Mouse (Mus musculus): ENCODE measurements around the gene Adam21.
A peak's percentile ranks its signal among the peaks of the same experiment; 100 is the strongest.
"Not testable (repeated sequence)": the region's sequence is repeated elsewhere in the genome, so short reads cannot be mapped to it uniquely, and the experiment has no call there.

The Adam21 gene

DNA sequence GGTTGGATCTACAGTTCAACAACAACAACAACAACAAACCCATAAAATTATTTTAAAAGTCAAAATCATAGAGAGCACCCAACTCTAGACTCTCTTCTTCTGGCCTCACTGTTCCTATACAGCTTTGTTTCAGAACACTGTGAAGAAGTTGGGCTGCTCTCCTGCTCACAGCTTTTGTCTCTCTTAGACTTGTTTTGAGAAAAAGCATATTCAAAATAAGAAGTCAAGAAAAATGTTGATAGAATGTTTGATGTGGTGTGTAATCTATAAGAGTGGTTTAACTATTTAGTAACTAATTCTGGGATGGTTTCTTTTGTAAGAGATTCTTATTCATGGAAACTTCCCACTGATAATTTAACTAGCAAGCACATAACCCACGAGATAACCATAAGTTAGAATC is at the start of gene Adam21:
Adam21 (minus strand) TSS at position 101 of the 400 bp plus-strand sequence.
- DNase-seq, result no peak

GRCm38 (mm10) chr12:81616980-81617379 is 48.7 kb upstream of the Adam21 start:
- DNase-seq, result no peak

DNA sequence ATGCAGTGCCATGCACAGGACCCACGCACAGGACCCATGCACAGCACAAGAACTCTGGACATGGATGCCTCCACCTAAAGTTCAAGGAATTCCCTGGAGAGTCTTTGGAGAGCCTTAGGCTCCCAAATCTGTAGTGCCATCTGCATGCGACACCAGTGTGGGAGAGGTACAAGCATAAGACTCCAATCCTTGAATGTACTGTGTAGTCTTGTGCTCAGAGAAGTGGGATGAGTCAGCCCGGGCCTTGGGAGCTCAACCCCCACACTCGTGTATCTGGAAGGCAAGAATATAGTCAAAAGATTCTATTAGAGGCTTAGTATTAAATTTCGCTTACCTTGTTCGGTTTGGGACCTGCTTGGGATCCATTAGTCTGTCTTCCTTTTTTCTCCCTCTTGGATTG is 47.5 kb upstream of the Adam21 start:
- DNase-seq, result no peak

DNA sequence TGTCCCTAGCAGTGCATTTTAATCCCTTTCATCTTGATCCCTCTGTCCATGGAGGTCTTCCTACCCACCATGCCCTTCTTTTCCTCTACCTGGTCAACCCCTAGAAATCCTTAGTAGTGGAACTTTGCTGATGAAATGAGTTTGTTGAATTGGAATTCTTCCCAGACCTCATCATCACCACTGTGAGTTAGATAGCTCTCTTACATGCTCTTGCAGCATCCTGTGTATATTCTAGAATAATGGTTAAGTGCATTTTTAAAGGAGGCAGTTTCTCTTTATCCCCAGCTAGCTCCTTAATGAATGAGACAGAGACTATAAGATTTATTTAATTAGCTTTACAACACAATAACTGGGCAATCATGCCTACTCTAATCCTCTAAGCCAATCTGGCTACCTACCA is 41.2 kb upstream of the Adam21 start:
- no peak for DNase-seq

DNA sequence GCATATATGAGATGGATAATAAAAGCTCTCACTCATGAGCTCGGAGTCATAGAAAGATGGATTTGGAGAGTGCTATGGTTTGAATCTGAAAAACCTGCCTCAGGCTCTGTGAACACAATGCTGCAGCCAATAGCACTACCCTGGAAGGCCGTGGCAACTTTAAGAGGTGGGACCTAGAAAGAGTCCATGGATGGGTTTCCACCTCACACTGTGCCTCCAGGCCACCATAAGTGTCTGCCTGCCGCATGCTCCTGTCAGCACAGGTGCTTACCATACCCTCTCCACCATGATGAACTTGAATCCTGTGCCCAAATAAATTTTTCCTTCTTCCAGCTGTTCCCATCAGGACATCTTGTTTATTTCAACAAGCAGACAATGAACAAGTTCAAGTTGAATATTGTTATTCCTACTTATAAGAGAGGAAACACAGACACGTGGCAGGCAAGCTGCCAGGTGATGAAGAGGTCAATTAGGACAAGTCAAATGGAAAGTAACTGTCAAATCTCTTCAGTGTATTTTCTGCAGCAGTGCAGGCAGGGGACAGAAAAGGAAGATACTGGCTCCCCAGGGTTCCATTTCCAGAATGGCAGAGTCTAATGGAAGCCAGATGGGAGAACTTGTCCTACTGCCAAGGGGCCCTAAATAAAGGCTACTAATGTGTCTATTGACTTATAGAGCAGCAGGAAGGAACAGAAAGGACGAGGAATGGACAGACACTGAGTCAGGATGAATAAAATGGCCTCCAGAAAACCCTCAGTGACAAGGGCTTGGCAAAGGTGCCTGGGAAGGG is 36.9 kb upstream of the Adam21 start:
- DNase-seq, result no peak

DNA sequence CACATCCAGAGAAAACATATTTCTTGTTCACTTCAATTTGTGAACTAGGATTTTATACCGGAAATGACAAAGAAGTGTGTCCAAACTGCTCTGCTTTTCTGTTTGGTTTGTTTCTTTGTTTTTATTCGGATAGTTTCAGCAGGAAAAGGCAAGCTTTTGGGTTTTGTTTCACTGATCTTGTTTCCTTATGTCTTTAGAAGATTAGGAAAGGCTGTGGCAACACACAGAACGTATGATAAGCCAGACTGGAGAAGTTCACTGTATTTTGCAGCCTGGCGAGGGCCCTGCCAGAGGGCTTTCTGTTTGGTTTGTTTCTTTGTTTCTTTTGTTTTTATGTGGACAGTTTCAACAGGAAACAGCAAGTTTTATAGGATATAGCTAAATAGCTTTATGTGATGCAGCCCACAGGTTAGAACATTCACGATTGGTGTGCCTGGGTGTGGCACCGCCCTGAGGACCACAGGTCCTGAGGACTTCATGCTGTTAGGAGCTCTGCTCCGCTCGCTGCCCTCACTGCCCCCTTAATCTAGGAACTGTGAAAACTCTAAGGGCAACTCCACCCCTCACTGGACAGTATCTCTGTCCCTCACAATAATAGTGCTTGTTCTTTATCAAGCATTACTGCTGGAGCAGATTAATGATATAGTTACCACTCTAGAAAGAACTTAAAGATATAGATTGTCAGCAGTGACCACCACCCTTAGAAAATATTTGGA is 28.4 kb upstream of the Adam21 start:
- no peak for DNase-seq

- DNase-seq, result peak; percentile 96
These were observed 26.8 kb upstream of the Adam21 start, which contains the start of gene Med6 for GRCm38 (mm10) chr12:81594902-81595671. Med6 (minus strand) TSS chr12:81595008.

DNA sequence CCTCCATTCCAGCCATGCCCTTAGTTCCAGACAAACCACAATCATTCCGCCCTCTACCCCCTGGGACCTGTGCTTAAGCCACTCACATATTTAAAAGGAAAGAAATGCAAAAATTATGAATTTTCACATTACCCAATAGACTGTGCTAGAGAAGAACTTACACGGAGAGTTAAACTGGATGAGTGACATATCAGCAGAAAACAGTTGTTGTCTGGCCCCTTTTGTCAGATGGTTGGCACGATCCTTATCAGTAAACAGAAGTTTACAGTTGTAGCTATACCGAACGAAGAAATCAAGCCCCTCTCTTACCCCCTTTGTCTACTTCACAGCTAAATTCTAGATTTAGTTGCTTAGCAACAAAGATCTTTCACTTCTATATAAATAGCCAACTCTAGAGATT is 343 bp downstream of the Adam21 start:
- no peak for DNase-seq

DNA sequence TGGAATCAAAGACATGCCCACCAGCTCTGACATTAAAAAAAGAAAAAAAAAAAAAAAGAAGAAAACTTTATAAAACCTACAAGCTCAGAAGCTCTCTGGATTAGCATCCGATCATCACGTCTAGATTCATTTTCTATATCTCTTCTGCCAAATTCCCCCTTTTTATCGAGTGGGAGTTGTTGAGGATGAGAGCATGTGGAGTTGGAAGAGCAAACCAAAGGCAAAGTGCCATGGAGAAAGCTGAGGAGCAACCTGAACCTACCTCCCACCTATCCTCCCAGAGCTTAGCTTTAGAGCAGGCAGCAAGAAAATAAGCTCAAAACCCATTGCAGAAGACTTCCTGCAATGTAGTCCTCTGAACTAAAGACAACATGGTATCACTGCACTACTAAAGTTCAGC is 4.1 kb downstream of the Adam21 start:
- no peak for DNase-seq

DNA sequence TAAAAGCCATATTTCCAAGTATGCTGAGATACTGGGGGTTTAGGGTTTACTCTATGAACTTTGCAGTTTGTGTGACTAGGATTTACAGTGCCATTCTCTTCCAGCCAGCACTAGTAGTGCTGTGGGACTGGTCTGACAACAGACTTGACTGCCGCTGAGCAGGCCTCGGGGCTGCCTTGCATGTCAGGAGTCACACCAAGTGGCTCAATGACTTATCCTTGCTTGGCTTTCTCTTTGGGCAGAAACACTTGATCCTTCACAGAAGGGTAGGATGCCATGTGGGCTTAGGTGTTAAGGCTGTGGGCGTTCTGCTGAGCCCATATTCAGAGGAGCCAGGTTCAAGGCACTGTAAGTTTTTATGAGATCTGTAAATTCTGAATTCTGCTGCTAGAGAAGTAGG is 19.0 kb downstream of the Adam21 start:
- DNase-seq, result no peak

DNA sequence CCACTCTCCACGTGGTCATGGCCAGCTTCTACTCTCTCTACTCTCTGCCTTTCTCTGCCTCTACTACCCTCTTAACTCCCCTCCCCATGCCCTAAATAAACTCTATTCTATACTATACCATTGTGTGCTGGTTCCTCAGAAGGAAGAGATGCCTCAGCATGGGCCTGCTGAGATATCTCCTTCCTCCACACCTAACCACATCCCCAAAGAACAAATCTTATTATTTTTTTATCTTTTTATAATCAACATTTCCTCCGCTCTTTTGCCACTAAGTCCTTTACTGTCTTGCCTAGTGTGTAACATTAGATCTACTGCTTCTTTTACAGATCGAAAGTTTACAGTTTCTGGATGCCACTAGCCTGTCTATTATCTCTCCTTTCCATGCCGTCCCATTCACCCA is 21.1 kb downstream of the Adam21 start:
- no peak for DNase-seq

DNA sequence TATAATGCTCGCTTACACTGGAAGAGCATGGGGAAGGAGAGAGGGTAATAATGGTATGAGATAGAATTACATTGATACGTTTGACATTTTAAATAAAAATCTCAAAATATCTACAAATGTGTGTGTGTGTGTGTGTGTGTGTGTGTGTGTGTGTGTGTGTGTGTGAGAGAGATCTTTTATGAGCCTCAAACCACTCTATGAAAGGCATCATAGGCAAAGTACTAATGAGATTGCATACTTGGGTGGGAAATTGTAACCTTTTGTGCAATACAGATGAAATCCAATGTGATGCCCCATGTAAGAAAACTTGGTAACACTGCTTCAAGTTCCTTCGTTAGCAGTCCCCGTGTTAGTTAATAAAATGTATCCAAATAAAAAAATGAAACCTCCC is 35.2 kb downstream of the Adam21 start:
- DNase-seq, result no peak

DNA sequence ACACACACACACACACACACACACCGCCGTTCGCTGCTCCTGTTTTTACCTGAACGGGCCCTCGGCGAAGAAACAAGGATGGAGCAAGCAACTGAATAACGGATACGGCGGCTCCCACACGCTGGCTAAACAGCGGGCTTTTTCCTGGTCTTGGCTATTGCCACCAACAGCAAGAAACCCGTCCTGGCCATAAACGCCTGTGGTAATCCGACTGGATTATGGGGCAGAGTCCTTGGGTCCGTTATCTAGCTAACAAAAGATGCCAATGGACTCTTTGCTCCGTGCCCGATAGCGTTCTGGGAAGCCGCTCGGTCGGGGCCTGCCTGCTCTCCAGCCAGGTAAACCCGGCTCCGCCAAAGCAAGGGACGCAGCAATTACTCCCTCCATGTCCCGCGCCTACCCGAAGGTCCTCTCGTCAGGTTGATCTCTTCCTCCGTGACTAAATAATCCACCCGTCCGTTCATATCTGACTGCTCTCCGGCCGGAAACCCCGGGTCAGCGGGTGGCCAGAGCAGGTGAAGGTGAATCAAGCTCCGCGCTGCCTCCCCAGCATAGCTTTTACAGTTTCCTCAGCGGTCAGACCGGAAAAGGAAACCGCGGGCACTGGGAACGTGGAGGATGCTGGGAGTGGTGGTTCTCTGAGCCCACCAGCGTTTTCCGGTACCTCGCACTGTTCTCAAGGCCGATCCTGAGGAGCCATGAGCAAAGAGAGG is 35.8 kb downstream of the Adam21 start, which contains the start of the genes Gm20498 and Synj2bp:
Gm20498 (minus strand) TSS at position 590 of the 713 bp plus-strand sequence.
Synj2bp (minus strand) TSS at position 596 of the 713 bp plus-strand sequence.
- peak; percentile 91 to 92 for DNase-seq

- not testable (repeated sequence) for DNase-seq
These were observed 37.7 kb downstream of the Adam21 start for GRCm38 (mm10) chr12:81530587-81530986.
